Mouse (Mus musculus): Measurements from ENCODE around the gene Fignl1. TPM values are rescaled to one million over a fixed set of nuclear protein-coding genes. Genes with fewer than 3 reads are reported as not detected.

Fignl1 gene
- polyA plus RNA-seq, 1 experiment = 24.9 TPM

- TF ChIP-seq CTCF (IDR thresholded peaks at IDR 0.05; ENCODE audit: control insufficient read depth, insufficient read depth, low read length) (no peak), POLR2A (IDR thresholded peaks at IDR 0.05; ENCODE audit: borderline replicate concordance, control insufficient read depth, low read depth, low read length) (no peak)
- no peaks in the 10 kb centered on the region for H3K4me1 ChIP-seq (ENCODE audit: control insufficient read depth, insufficient read depth, low read length)
- 81% methylated on average over 12 of the region's 12 CpGs for WGBS
- no peak overlapping the region for H3K4me3 ChIP-seq (replicated peaks; ENCODE audit: control insufficient read depth, low read depth, low read length)
- H3K27ac ChIP-seq (ENCODE audit: control insufficient read depth, insufficient read depth, low read depth, low read length, poor library complexity) = no peak overlapping the region
These were observed 15.5 kb upstream of the Fignl1 start for GRCm38 (mm10) chr11:11823980-11824911.

DNA sequence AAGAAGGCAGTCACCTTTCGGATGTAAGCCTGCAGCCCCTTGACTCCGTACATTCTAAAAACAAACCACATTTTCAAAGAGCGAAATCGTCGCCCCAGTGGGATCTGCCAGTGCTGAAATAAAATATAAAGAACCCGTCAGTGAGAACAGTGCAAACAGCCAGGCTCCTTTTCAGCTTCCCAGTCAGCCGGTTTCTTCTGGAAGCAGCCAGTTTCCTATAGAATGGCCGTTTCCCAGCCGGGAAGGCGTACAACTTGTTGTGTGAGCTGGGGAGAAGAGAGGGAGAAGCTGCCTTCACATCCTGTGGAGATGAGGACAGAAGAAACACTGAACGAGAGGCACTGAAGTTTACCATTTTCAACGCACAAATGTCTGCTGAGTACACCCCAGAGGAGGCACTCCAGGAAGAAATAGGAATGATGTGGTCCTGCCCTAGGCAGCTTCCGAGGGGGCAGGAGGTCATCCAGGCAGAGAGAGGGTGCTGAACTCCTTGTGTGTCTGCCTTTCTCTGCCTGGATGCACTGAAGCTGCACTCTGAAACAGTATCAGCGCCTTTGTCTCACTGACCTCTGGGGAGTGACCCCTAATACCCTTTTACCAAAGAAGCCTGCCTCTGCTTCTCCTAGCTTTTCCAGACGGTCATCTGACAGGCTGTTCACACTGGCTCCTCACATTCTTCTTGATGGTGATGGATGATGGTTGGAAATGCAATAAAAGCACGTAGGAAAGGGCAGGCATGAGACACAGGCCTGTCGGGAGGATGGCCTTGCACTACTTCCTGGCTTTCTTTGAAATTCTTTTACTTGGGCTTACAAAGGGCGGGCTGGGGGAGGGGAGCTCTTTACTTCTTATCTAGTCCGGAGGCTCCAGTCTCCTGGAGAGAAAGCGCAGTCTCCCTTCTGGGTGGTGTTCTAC, 13.7 kb upstream of the Fignl1 start:
- no peak overlapping the region for H3K4me3 ChIP-seq (replicated peaks; ENCODE audit: control insufficient read depth, low read depth, low read length)
- TF ChIP-seq CTCF (IDR thresholded peaks at IDR 0.05; ENCODE audit: control insufficient read depth, insufficient read depth, low read length) (no peak), POLR2A (IDR thresholded peaks at IDR 0.05; ENCODE audit: borderline replicate concordance, control insufficient read depth, low read depth, low read length) (no peak)
- no peak overlapping the region for H3K27ac ChIP-seq (ENCODE audit: control insufficient read depth, insufficient read depth, low read depth, low read length, poor library complexity)
- no peaks in the 10 kb centered on the region for H3K4me1 ChIP-seq (ENCODE audit: control insufficient read depth, insufficient read depth, low read length)
- WGBS = 79% methylated on average over 20 of the region's 20 CpGs

GRCm38 (mm10) chr11:11821387-11821975, 12.7 kb upstream of the Fignl1 start:
- H3K4me1 ChIP-seq (ENCODE audit: control insufficient read depth, insufficient read depth, low read length) = no peaks in the 10 kb centered on the region
- WGBS = 68% methylated on average over 16 of the region's 16 CpGs
- no peak overlapping the region for H3K27ac ChIP-seq (ENCODE audit: control insufficient read depth, insufficient read depth, low read depth, low read length, poor library complexity)
- no peak overlapping the region for H3K4me3 ChIP-seq (replicated peaks; ENCODE audit: control insufficient read depth, low read depth, low read length)
- no peak for TF ChIP-seq CTCF (IDR thresholded peaks at IDR 0.05; ENCODE audit: control insufficient read depth, insufficient read depth, low read length)

DNA sequence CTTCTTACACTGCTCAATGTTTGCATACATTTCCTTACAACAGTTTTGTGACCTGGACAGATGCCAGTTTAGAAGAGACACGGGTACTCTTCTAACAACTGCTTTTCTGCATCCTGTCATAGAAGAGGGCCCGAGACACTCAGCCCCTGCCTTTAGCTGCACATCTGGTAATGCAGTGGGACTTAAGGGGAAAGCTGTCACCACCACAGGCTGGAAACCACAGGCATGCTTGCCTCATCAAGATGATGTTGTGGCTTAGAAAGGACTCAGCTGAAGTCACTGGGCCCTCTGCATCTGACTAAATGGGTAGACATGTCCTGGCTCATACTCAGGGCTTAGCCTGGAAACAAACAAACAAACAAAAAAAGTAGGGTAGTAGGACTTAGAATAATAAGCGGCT, 12.0 kb upstream of the Fignl1 start:
- Histone ChIP-seq H3K4me3 (replicated peaks; ENCODE audit: control insufficient read depth, low read depth, low read length) (no peak overlapping the region), H3K4me1 (ENCODE audit: control insufficient read depth, insufficient read depth, low read length) (no peaks in the 10 kb centered on the region), H3K27ac (ENCODE audit: control insufficient read depth, insufficient read depth, low read depth, low read length, poor library complexity) (no peak overlapping the region)
- 31% methylated on average over 3 of the region's 3 CpGs for WGBS
- TF ChIP-seq CTCF (IDR thresholded peaks at IDR 0.05; ENCODE audit: control insufficient read depth, insufficient read depth, low read length) (no peak), POLR2A (IDR thresholded peaks at IDR 0.05; ENCODE audit: borderline replicate concordance, control insufficient read depth, low read depth, low read length) (no peak)

DNA sequence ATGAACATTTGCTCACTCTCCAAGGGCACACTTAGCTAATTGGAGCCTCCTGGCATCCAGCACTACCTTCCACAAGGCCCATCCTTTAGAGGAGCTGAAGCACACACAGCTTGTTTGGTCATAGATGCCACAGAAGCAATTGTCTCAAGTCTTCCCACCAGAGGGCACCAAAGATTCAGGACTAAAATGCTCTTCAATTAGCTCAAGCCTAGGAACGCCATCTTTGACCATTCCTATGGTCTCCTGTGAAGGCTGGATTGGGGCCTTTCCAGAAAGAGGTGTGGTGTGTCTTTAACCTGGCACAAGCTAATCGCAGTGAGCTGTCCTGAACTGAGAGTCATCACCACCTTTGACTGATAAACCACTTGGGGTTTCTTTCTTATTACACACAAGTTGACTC, 11.5 kb upstream of the Fignl1 start:
- TF ChIP-seq CTCF (IDR thresholded peaks at IDR 0.05; ENCODE audit: control insufficient read depth, insufficient read depth, low read length) (peak; percentile 35; the same call in 1 of the 2 replicates), POLR2A (IDR thresholded peaks at IDR 0.05; ENCODE audit: borderline replicate concordance, control insufficient read depth, low read depth, low read length) (no peak)
- 5% methylated on average over 2 of the region's 2 CpGs for WGBS
- Histone ChIP-seq H3K4me3 (replicated peaks; ENCODE audit: control insufficient read depth, low read depth, low read length) (no peak overlapping the region), H3K4me1 (ENCODE audit: control insufficient read depth, insufficient read depth, low read length) (no peaks in the 10 kb centered on the region), H3K27ac (ENCODE audit: control insufficient read depth, insufficient read depth, low read depth, low read length, poor library complexity) (no peak overlapping the region)

GRCm38 (mm10) chr11:11819206-11819605, 10.4 kb upstream of the Fignl1 start:
- WGBS = 74% methylated on average over 5 of the region's 5 CpGs
- no peak overlapping the region for H3K27ac ChIP-seq (ENCODE audit: control insufficient read depth, insufficient read depth, low read depth, low read length, poor library complexity)
- no peaks in the 10 kb centered on the region for H3K4me1 ChIP-seq (ENCODE audit: control insufficient read depth, insufficient read depth, low read length)
- no peak for TF ChIP-seq POLR2A (IDR thresholded peaks at IDR 0.05; ENCODE audit: borderline replicate concordance, control insufficient read depth, low read depth, low read length)
- no peak for TF ChIP-seq CTCF (IDR thresholded peaks at IDR 0.05; ENCODE audit: control insufficient read depth, insufficient read depth, low read length)
- no peak overlapping the region for H3K4me3 ChIP-seq (replicated peaks; ENCODE audit: control insufficient read depth, low read depth, low read length)

GRCm38 (mm10) chr11:11818797-11819196, 10.0 kb upstream of the Fignl1 start:
- H3K27ac ChIP-seq (ENCODE audit: control insufficient read depth, insufficient read depth, low read depth, low read length, poor library complexity) = no peak overlapping the region
- no peak for TF ChIP-seq POLR2A (IDR thresholded peaks at IDR 0.05; ENCODE audit: borderline replicate concordance, control insufficient read depth, low read depth, low read length)
- no peak for TF ChIP-seq CTCF (IDR thresholded peaks at IDR 0.05; ENCODE audit: control insufficient read depth, insufficient read depth, low read length)
- H3K4me1 ChIP-seq (ENCODE audit: control insufficient read depth, insufficient read depth, low read length) = no peaks in the 10 kb centered on the region

GRCm38 (mm10) chr11:11815737-11816136, 7.0 kb upstream of the Fignl1 start:
- Histone ChIP-seq H3K27ac (ENCODE audit: control insufficient read depth, insufficient read depth, low read depth, low read length, poor library complexity) (no peak overlapping the region), H3K4me1 (ENCODE audit: control insufficient read depth, insufficient read depth, low read length) (no peaks in the 10 kb centered on the region; the same call in 1 of the 2 replicates), H3K4me3 (replicated peaks; ENCODE audit: control insufficient read depth, low read depth, low read length) (no peak overlapping the region)
- TF ChIP-seq CTCF (IDR thresholded peaks at IDR 0.05; ENCODE audit: control insufficient read depth, insufficient read depth, low read length) = no peak
- 65% methylated on average over 3 of the region's 3 CpGs for WGBS

More at GRCm38 (mm10) chr11:11818797-11819196, 10.0 kb upstream of the Fignl1 start:
- H3K4me3 ChIP-seq (replicated peaks; ENCODE audit: control insufficient read depth, low read depth, low read length) = no peak overlapping the region
- WGBS = 94% methylated on average over 6 of the region's 6 CpGs
